Mouse (Mus musculus) lung, postnatal 0 days (tissue): ENCODE results near the gene Vps36. TPM values are rescaled to one million over a fixed set of nuclear protein-coding genes. Genes with fewer than 3 reads are reported as not detected.

Experiments used
- ATAC-seq: fragments of 200-750 bp; cut with Nextera tagmentation; 2 replicates; pipeline ENCODE4 v1.8.0; 2017; ENCODE audit warnings: moderate library complexity
- DNase-seq: peaks from one replicate; pipeline ENCODE4 v3.0.0-alpha.2; 2016; ENCODE audit warnings: low spot score
- H3K27ac ChIP-seq: fragments of 300-500 bp; sonication (generic); 2 replicates; pipeline ENCODE4 v1.5.1; 2014; ENCODE audit warnings: antibody characterized with exemption, mild to moderate bottlenecking, low read length, mixed read lengths
- H3K27me3 ChIP-seq: fragments of 300-500 bp; sonication (generic); replicated peaks from 2 replicates; pipeline ENCODE4 v1.6.1; 2014; ENCODE audit warnings: low read length, mixed read lengths; ENCODE audit not compliant: insufficient read depth
- H3K36me3 ChIP-seq: fragments of 300-500 bp; sonication (generic); 2 replicates; pipeline ENCODE4 v1.6.1; 2014; ENCODE audit warnings: low read length, mixed read lengths; ENCODE audit not compliant: insufficient read depth
- H3K4me1 ChIP-seq: fragments of 300-500 bp; sonication (generic); 2 replicates; pipeline ENCODE4 v1.6.1; 2014; ENCODE audit warnings: antibody characterized with exemption, low read depth, low read length, mixed read lengths; ENCODE audit not compliant: insufficient read depth
- H3K4me2 ChIP-seq: fragments of 300-500 bp; sonication (generic); replicated peaks from 2 replicates; pipeline ENCODE4 v1.6.1; 2014; ENCODE audit warnings: low read depth, mild to moderate bottlenecking, low read length, moderate library complexity, mixed read lengths
- H3K4me3 ChIP-seq: fragments of 300-500 bp; sonication (generic); 2 replicates; pipeline ENCODE4 v1.5.1; 2014; ENCODE audit warnings: low read depth, low read length
- H3K9ac ChIP-seq: fragments of 300-500 bp; sonication (generic); replicated peaks from 2 replicates; pipeline ENCODE4 v1.6.1; 2014; ENCODE audit warnings: low read depth, mild to moderate bottlenecking
- H3K9me3 ChIP-seq: fragments of 300-500 bp; sonication (generic); 2 replicates; pipeline ENCODE4 v1.6.1; 2016; ENCODE audit warnings: low read length, mixed read lengths
- CTCF ChIP-seq: IDR thresholded peaks from 2 replicates; pipeline ENCODE4 v1.5.1; 2016; ENCODE audit warnings: antibody characterized with exemption, mild to moderate bottlenecking
- EP300 ChIP-seq: IDR thresholded peaks from 2 replicates; pipeline ENCODE4 v1.6.1; 2016; ENCODE audit warnings: antibody characterized with exemption, mild to moderate bottlenecking, control low read depth
- WGBS: fragments of 180-500 bp; shearing (Covaris S2); extraction: QIAGEN DNeasy Blood & Tissue Kit; methylation state at CpG from one replicate; pipeline ENCODE4 v1.1.7; 2014; 5-methylcytosine and 5-hydroxymethylcytosine counted together
- polyA plus RNA-seq: library from polyadenylated mRNA; unstranded; fragments of >200 nt; fragmentation: Nextera tagmentation; extraction: Ambion mirVana; gene quantifications from 2 replicates; pipeline ENCODE4 v1.2.1, GENCODE M21; 2015

The Vps36 gene
- polyA plus RNA-seq, 1 experiment from 2014 or later, result 36.8 TPM

DNA sequence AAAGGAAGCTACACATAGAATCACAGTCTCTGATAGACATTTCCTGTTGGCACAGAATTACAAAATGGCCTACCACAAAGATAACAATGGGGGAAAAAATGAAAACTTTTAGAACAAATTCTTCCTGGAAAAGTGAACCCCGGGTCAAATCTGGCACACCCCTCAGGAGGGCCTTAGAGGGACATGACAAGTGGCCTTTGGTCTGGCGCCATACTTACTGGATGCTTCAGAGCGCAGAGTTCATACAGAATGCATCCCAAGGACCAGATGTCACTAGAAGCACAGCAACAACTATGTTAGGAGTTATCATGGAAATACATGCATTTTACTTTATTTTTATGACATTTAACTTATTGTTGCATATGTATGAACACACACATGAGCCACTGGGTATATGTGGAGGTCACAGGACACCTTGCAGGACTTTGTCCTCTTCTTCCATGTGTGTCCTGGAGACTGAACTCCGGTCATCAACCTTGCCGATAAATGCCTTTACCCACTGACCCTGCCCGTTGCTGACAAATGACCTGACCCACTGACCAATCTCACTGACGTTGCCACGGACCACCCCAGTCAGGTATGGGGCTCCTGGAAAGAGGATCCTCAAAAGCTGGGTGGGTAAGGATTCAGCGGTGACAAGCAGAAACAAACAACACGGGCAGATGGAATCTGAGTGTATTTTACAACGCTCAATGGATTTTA is 42.8 kb upstream of the Vps36 start:
- no peak for TF ChIP-seq EP300
- TF ChIP-seq CTCF, result no peak
- no peaks in the 10 kb centered on the region for H3K27me3 ChIP-seq
- H3K4me3 ChIP-seq, result no peak overlapping the region
- H3K9me3 ChIP-seq, result no peaks in the 10 kb centered on the region
- no peak overlapping the region for H3K9ac ChIP-seq
- DNase-seq, result no peak
- H3K4me1 ChIP-seq, result 0 out of 2 replicates have a peak, but pooled peaks cover 5% of the 10 kb centered on the region
- WGBS, result 68% methylated on average over 11 of the region's 11 CpGs
- H3K4me2 ChIP-seq, result no peak overlapping the region
- no peak for ATAC-seq
- H3K36me3 ChIP-seq, result no peaks in the 10 kb centered on the region
- H3K27ac ChIP-seq, result no peak overlapping the region

DNA sequence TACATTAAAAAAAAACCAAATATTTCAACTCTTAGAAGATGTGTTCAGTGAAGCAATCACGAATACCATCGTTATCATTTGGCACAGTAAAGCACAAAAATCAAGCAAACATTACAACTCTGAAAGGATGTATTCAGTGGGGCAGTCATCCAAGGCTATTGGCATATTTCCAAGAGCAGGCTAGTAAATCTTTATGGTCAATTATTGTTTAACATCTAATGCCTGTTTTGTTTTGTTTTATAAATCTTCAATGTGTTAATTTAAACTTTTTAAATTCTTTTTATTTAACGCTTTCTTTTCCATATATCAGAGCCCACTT is 42.3 kb upstream of the Vps36 start:
- no peak overlapping the region for H3K4me2 ChIP-seq
- DNase-seq, result no peak
- no peak for TF ChIP-seq EP300
- WGBS, result 27% methylated on average over 3 of the region's 3 CpGs
- no peak overlapping the region for H3K9ac ChIP-seq
- no peak for ATAC-seq
- H3K27ac ChIP-seq, result no peak overlapping the region
- H3K9me3 ChIP-seq, result no peaks in the 10 kb centered on the region
- no peak overlapping the region for H3K4me3 ChIP-seq
- 0 out of 2 replicates have a peak, but pooled peaks cover 5% of the 10 kb centered on the region for H3K4me1 ChIP-seq
- no peaks in the 10 kb centered on the region for H3K27me3 ChIP-seq
- no peaks in the 10 kb centered on the region for H3K36me3 ChIP-seq

DNA sequence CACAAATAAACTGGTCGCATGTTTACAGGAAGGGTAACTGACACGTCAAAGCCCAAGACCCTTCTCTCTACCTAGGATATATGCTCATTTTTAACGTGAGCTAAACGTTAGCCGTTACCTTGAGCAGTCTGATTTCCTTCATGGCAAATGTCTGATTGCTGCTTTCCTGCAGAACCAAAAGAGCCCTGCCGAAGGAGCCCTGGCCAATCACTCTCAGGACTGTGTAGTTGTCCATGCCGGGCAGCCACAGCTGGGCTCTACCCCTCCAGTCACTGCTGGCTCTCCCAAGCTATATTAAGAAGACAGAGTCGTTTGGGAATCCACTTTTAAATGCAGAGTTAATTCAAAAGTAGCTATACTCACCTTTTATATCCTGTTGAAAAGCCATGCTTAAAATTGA is 30.4 kb upstream of the Vps36 start:
- Histone ChIP-seq H3K9ac (no peak overlapping the region), H3K27ac (no peak overlapping the region), H3K27me3 (no peaks in the 10 kb centered on the region), H3K4me3 (no peak overlapping the region), H3K36me3 (no peaks in the 10 kb centered on the region), H3K4me1 (no peaks in the 10 kb centered on the region), H3K4me2 (no peak overlapping the region), H3K9me3 (no peaks in the 10 kb centered on the region)
- no peak for ATAC-seq
- no peak for DNase-seq
- TF ChIP-seq CTCF (no peak), EP300 (no peak)
- 63% methylated on average over 8 of the region's 8 CpGs for WGBS

DNA sequence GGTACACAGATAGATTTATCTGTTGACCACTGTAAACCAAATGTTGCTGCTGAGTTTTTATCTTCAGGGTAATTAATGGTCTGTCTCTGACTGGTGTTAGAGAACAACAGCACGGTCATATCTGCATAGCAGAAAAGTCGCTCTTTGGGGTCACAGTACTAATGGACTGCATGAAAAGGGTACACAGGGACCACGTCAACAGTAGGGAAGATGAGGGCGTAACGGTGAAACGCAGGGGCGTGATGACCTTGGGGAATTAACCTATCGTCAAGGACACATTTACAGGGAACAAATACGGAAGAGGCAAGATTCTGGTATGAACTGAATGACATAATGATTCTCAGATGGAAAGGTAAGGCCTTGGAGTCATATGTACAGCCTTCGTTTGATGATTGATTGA is 28.2 kb upstream of the Vps36 start:
- Histone ChIP-seq H3K9ac (no peak overlapping the region), H3K4me3 (no peak overlapping the region), H3K36me3 (no peaks in the 10 kb centered on the region), H3K4me2 (no peak overlapping the region), H3K27ac (no peak overlapping the region), H3K4me1 (no peaks in the 10 kb centered on the region), H3K9me3 (no peaks in the 10 kb centered on the region), H3K27me3 (no peaks in the 10 kb centered on the region)
- WGBS, result 77% methylated on average over 10 of the region's 10 CpGs
- ATAC-seq (no peak), DNase-seq (no peak)
- TF ChIP-seq EP300 (no peak), CTCF (no peak)

DNA sequence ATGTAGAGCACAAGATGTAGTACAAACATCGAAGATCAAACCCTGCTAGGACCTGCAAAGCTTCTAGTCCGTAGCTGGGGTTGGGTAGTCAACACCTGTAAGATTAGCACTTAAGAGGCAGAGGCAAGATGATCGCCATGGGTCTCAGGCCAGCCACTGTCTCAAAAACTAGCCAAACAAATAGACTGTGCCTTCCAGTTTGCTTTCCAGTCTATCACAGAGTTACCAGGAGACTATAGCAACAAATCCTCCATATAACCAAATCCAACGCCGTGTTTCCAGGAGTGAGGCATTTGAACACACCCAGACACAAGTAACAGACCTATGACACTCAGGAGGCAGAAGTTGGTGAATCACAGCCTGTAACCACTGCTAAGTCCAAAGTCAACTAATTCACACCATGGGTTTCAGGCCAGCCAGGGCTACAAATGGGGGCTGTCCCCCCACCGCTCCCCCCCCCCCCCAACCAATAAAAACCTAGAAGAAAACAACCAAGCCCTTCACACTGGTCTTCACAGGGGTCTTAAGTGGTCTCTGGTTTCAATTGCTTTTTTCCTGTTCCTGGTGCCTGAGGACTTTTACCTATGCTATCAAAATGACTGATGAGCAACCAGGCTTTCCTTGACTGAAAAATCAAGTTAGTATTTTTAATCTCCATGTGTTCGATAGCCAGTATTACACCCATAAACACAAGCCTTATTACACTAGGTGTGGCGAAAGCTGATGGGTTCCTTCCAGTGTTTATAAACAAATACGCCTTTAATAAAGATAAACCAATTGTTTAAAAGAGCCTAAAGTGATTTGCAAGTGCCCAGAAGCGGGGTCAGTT is 27.1 kb upstream of the Vps36 start:
- ATAC-seq (peak; percentile 25), DNase-seq (no peak)

DNA sequence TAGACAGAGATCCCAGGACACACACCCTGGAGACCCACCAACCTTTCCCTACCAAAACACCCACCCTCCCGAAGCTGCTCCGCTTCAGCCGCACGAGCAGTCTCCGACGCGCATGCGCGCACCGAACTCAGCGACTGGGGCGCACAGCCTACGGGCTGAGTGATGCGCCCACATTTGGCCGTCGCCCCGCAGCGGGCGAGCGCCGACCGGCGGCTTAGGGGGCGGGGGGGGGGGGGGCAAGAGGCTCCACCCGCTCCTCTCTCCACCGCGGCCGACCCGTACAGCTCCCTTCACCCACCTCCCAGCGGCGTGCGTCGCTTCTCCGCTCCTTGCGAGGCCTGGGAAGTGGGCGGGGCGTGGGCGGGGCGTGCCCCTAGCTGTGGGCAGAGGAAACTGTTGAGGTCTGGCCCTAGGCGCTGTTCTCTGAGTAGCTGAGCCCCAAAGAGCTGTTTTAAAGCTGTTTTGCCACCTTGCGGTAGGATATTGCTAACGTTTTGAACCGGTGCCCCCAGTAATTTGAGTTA is 26.5 kb upstream of the Vps36 start, which contains the start of gene Nek3:
Gene Nek3, minus strand, starts transcription at position 356 of the 524 bp plus-strand sequence.
- TF ChIP-seq CTCF (peak; percentile 74), EP300 (no peak)
- no peaks in the 10 kb centered on the region for H3K9me3 ChIP-seq
- peak; percentile 99 for ATAC-seq

More for the DNA sequence above, 27.1 kb upstream of the Vps36 start:
- 44% methylated on average over 10 of the region's 10 CpGs for WGBS
- TF ChIP-seq EP300, result no peak
- no peak for TF ChIP-seq CTCF
- Histone ChIP-seq H3K4me1 (no peaks in the 10 kb centered on the region), H3K9me3 (no peaks in the 10 kb centered on the region), H3K36me3 (no peaks in the 10 kb centered on the region), H3K4me2 (peak overlapping the region; percentile 54), H3K4me3 (peak overlapping the region; percentile 56), H3K9ac (peak overlapping the region; percentile 20; the same call in 1 of the 2 replicates), H3K27ac (peak overlapping the region; percentile 29), H3K27me3 (no peaks in the 10 kb centered on the region)

More for the DNA sequence above, 26.5 kb upstream of the Vps36 start, which contains the start of gene Nek3:
- Histone ChIP-seq H3K4me3 (peak within 1 kb of the TSS; percentile 56), H3K4me1 (no peaks in the 10 kb centered on the region), H3K4me2 (peak within 1 kb of the TSS; percentile 54), H3K36me3 (no peaks in the 10 kb centered on the region), H3K9ac (peak within 1 kb of the TSS; percentile 20; the same call in 1 of the 2 replicates), H3K27me3 (no peaks in the 10 kb centered on the region), H3K27ac (peak within 1 kb of the TSS; percentile 29)
- WGBS, result under 1% methylated on average over 36 of the region's 43 CpGs
- peak; percentile 97 for DNase-seq
